Mouse (Mus musculus) midbrain, embryonic 14.5 days (tissue): Measurements from ENCODE around the gene Lrrc8d. TPM values are rescaled to one million over a fixed set of nuclear protein-coding genes. Genes with fewer than 3 reads are reported as not detected.

Experiments
- ATAC-seq: fragments of 200-750 bp; cut with Nextera tagmentation; 2 replicates; pipeline ENCODE4 v1.8.0; 2017; ENCODE audit warnings: moderate number of reproducible peaks, moderate library complexity; ENCODE audit not compliant: low FRiP score, low TSS enrichment
- DNase-seq: peaks from one replicate; pipeline ENCODE4 v3.0.0-alpha.2; 2015
- H3K27ac ChIP-seq: fragments of 300-500 bp; sonication (generic); replicated peaks from 2 replicates; pipeline ENCODE4 v1.5.1; 2014; ENCODE audit warnings: mild to moderate bottlenecking, low read depth, low read length, moderate library complexity
- H3K27me3 ChIP-seq: fragments of 300-500 bp; sonication (generic); 2 replicates; pipeline ENCODE4 v1.6.1; 2014; ENCODE audit warnings: low read length, control low read depth, mixed read lengths; ENCODE audit not compliant: control insufficient read depth, insufficient read depth
- H3K36me3 ChIP-seq: fragments of 300-500 bp; sonication (generic); 2 replicates; pipeline ENCODE4 v1.6.1; 2014; ENCODE audit warnings: low read length, control low read depth; ENCODE audit not compliant: control insufficient read depth, insufficient read depth
- H3K4me1 ChIP-seq: fragments of 300-500 bp; sonication (generic); 2 replicates; pipeline ENCODE4 v1.6.1; 2014; ENCODE audit warnings: mild to moderate bottlenecking, antibody characterized with exemption, low read length, control low read depth; ENCODE audit not compliant: control insufficient read depth, insufficient read depth
- H3K4me2 ChIP-seq: fragments of 300-500 bp; sonication (generic); 2 replicates; pipeline ENCODE4 v1.6.1; 2014; ENCODE audit warnings: mild to moderate bottlenecking, low read length, moderate library complexity
- H3K4me3 ChIP-seq: fragments of 300-500 bp; sonication (generic); replicated peaks from 2 replicates; pipeline ENCODE4 v1.5.1; 2014; ENCODE audit warnings: low read depth, low read length
- H3K9ac ChIP-seq: fragments of 300-500 bp; sonication (generic); replicated peaks from 2 replicates; pipeline ENCODE4 v1.6.1; 2014; ENCODE audit warnings: mild to moderate bottlenecking, low read length, moderate library complexity
- H3K9me3 ChIP-seq: fragments of 300-500 bp; sonication (generic); 2 replicates; pipeline ENCODE4 v1.6.1; 2016; ENCODE audit warnings: low read length, control low read depth, mixed read lengths; ENCODE audit not compliant: control insufficient read depth
- WGBS: fragments of 180-500 bp; shearing (Covaris S2); extraction: QIAGEN DNeasy Blood & Tissue Kit; methylation state at CpG from one replicate; pipeline ENCODE4 v1.1.7; 2014; 5-methylcytosine and 5-hydroxymethylcytosine counted together
- polyA plus RNA-seq: library from polyadenylated mRNA; unstranded; fragments of >200 nt; fragmentation: Nextera tagmentation; extraction: Ambion mirVana; gene quantifications from 2 replicates; pipeline ENCODE4 v1.2.1, GENCODE M21; 2014

Gene Lrrc8d
- polyA plus RNA-seq, 1 experiment from 2014 or later = 45.2 TPM

- ATAC-seq (no peak), DNase-seq (no peak)
- H3K9ac ChIP-seq = no peak overlapping the region
- no peaks in the 10 kb centered on the region for H3K36me3 ChIP-seq
- peaks cover 3% of the 10 kb centered on the region; the same call in 1 of the 2 replicates for H3K4me1 ChIP-seq
- no peak overlapping the region for H3K27ac ChIP-seq
- H3K9me3 ChIP-seq = no peaks in the 10 kb centered on the region
- H3K4me3 ChIP-seq = no peak overlapping the region
- no peak overlapping the region for H3K4me2 ChIP-seq
- H3K27me3 ChIP-seq = no peaks in the 10 kb centered on the region
- 93% methylated on average over 6 of the region's 6 CpGs for WGBS
Measured at GRCm38 (mm10) chr5:105696049-105696448, 3.7 kb upstream of the Lrrc8d start.

DNA sequence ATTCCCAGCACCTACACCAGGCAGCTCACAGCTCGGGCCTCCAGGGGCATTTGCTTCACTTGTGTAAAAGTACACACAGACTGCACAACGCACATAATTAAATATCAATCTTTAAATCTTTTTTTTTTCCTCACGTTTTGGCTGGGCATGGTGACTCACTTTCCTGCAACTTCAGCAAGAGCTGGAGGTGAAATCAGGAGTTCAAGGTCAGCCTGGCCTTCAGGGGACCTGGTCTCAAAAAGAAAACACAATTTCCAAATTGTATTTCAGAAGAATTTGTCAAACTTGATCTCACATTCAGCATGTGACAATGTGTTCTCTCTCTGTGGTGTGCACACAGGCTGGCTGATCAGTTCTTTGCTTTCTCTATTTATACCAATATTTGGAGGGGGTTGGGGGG is 1.9 kb upstream of the Lrrc8d start:
- no peak for ATAC-seq
- no peaks in the 10 kb centered on the region for H3K36me3 ChIP-seq
- WGBS = 88% methylated on average over 3 of the region's 3 CpGs

DNA sequence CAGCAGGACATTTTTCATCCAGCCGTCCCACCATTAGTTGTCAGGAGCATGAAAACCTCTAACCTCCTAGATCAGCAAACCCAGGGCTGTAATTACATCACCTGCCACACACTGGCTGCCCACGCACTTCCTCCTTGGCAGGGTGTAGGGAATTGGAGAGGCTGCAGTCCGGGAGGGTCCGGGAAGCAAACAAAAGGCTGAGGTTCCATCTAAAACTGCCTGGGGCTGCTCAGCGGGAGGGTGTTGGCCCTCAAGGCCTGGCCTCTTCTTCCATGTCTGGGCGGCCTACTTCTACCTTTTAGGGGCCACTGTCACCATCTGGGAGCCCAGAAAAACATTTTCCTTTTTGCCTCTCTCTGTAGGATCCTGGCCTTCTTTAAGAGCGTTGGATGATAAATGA is 1.1 kb upstream of the Lrrc8d start:
- DNase-seq (no peak), ATAC-seq (no peak)
- no peaks in the 10 kb centered on the region for H3K9me3 ChIP-seq
- H3K4me1 ChIP-seq = peaks cover 15% of the 10 kb centered on the region
- no peak overlapping the region for H3K9ac ChIP-seq
- H3K4me2 ChIP-seq = peak overlapping the region; percentile 80; the same call in 1 of the 2 replicates
- 15% methylated on average over 7 of the region's 7 CpGs for WGBS
- no peak overlapping the region for H3K4me3 ChIP-seq
- no peaks in the 10 kb centered on the region for H3K36me3 ChIP-seq
- H3K27me3 ChIP-seq = no peaks in the 10 kb centered on the region
- no peak overlapping the region for H3K27ac ChIP-seq

More for the DNA sequence above, 1.9 kb upstream of the Lrrc8d start:
- H3K27me3 ChIP-seq = no peaks in the 10 kb centered on the region
- H3K9me3 ChIP-seq = no peaks in the 10 kb centered on the region
- peaks cover 13% of the 10 kb centered on the region for H3K4me1 ChIP-seq
- H3K9ac ChIP-seq = no peak overlapping the region
- no peak overlapping the region for H3K4me3 ChIP-seq
- DNase-seq = no peak
- H3K27ac ChIP-seq = no peak overlapping the region
- no peak overlapping the region for H3K4me2 ChIP-seq

DNA sequence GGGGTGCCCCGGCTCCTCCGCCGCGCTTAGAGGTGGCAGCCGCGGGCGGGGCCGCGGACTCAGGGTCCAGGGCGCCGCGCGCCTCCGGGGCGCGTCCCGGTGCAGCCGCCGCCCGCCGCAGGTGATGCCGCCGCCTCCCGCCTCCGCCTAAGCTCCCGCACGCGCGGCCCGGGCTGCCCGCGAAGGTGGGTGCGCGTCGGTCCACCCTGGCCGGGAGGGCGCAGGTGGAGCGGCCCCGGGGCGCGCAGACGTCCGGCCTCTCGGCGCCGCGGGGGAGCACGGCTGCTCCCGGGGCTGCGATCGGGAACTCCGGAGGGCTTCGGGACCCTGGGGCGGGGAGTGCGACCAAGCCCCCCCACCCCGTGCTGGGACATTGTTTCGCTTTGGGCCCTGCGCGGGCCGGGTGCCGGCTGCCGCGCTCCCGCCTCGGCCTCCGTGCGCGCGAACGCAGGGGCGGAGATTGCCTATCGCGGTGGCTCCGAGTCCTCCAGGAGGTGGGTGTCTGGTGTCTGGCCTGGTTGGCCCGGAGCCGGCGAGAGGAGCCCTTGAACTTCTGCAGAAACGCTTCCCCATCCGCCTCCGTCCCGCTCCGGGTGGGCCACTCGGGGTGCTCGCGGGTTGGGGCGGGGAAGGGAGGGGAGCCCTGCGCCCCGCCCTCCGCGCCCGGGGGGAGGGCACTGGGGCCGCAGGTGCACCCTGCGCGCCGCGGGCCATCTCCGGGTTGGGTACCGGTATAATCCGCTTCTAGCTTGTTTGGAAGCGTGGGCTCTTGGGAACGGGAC is 492 bp downstream of the Lrrc8d start:
- H3K4me1 ChIP-seq = peaks cover 29% of the 10 kb centered on the region
- peak overlapping the region; percentile 92 for H3K4me3 ChIP-seq
- DNase-seq (peak; percentile 86), ATAC-seq (peak; percentile 79)
- peak overlapping the region; percentile 99 for H3K9ac ChIP-seq
- H3K36me3 ChIP-seq = no peaks in the 10 kb centered on the region
- WGBS = under 1% methylated on average over 96 of the region's 101 CpGs
- H3K27me3 ChIP-seq = no peaks in the 10 kb centered on the region
- H3K27ac ChIP-seq = peak overlapping the region; percentile 97
- H3K4me2 ChIP-seq = peak overlapping the region; percentile 80
- H3K9me3 ChIP-seq = no peaks in the 10 kb centered on the region

- peak overlapping the region; percentile 99; the same call in 1 of the 2 replicates for H3K9ac ChIP-seq
- 64% methylated on average over 9 of the region's 9 CpGs for WGBS
- peak overlapping the region; percentile 92 for H3K4me3 ChIP-seq
- no peak overlapping the region for H3K27ac ChIP-seq
- no peaks in the 10 kb centered on the region for H3K27me3 ChIP-seq
- H3K4me1 ChIP-seq = peaks cover 29% of the 10 kb centered on the region
- no peaks in the 10 kb centered on the region for H3K36me3 ChIP-seq
- no peak for DNase-seq
- H3K9me3 ChIP-seq = no peaks in the 10 kb centered on the region
- peak overlapping the region; percentile 80 for H3K4me2 ChIP-seq
- no peak for ATAC-seq
Measured at GRCm38 (mm10) chr5:105701326-105701725, 1.6 kb downstream of the Lrrc8d start.

- DNase-seq = no peak
- 90% methylated on average over 8 of the region's 8 CpGs for WGBS
- peak overlapping the region; percentile 80 for H3K4me2 ChIP-seq
- peaks cover 29% of the 10 kb centered on the region for H3K4me1 ChIP-seq
- H3K4me3 ChIP-seq = no peak overlapping the region
- H3K36me3 ChIP-seq = no peaks in the 10 kb centered on the region
- H3K9ac ChIP-seq = no peak overlapping the region
- H3K9me3 ChIP-seq = no peaks in the 10 kb centered on the region
- ATAC-seq = no peak
- H3K27me3 ChIP-seq = no peaks in the 10 kb centered on the region
- no peak overlapping the region for H3K27ac ChIP-seq
Measured at GRCm38 (mm10) chr5:105701844-105702243, 2.1 kb downstream of the Lrrc8d start.

DNA sequence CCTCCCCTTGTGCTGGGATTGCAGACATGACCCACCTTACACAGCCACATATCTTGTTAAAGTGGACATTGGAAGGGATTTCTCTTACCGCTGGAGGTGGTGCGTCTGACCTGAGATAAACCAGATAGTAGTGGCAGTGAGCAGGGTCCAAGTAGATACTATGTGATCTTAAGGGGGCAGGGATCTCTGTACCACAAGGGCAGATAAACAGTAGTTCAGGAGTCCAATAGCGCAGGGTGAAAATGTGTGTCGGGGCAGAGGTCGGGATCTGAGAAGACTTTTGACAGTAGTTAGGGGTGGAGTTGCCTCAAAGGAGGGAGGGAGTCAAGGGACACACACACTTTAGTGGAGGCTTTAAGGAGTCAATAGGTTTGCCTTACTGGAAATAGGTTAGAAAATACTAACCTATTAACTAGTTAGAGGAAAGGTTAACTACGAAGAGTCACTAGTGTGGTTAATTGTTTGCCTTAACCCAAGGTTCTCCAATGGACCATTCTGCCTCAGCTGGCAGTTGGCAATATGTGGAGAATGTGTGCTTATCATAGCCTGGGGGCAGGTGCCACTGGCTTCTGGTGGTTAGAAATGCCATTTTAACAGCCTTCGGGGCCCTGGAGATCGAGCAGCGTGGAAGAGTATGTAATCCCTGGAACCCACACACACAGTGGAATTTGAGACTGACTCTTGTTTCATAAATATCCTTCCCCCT is 3.0 kb downstream of the Lrrc8d start:
- DNase-seq = no peak
- H3K4me3 ChIP-seq = no peak overlapping the region
- no peaks in the 10 kb centered on the region for H3K36me3 ChIP-seq
- no peaks in the 10 kb centered on the region for H3K27me3 ChIP-seq
- WGBS = 80% methylated on average over 9 of the region's 9 CpGs
- no peak overlapping the region for H3K9ac ChIP-seq
- H3K27ac ChIP-seq = no peak overlapping the region
- H3K9me3 ChIP-seq = no peaks in the 10 kb centered on the region
- ATAC-seq = no peak
- peaks cover 29% of the 10 kb centered on the region for H3K4me1 ChIP-seq
- no peak overlapping the region for H3K4me2 ChIP-seq

DNA sequence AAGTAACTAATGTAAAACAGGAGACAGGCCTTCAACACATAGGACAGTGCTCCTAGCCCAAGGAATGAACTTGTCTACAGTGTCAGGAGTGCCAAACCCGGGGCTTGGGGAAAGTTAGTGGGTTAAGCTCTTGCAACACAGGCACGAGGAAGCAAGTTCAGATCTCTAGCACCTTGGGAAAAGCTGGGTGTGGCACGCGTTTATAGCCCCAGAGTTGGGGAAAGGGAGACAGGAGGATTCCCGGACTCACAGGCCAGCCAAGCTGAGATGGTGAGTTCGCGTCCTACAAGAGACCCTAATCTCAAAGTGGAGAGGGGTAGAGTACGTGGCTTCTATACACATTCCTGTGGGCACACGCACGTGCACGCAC is 3.5 kb downstream of the Lrrc8d start:
- Histone ChIP-seq H3K36me3 (no peaks in the 10 kb centered on the region), H3K4me2 (no peak overlapping the region), H3K9ac (no peak overlapping the region), H3K27me3 (no peaks in the 10 kb centered on the region), H3K4me3 (no peak overlapping the region), H3K4me1 (peaks cover 29% of the 10 kb centered on the region), H3K9me3 (no peaks in the 10 kb centered on the region), H3K27ac (no peak overlapping the region)
- DNase-seq (no peak), ATAC-seq (no peak)
- 94% methylated on average over 11 of the region's 11 CpGs for WGBS

DNA sequence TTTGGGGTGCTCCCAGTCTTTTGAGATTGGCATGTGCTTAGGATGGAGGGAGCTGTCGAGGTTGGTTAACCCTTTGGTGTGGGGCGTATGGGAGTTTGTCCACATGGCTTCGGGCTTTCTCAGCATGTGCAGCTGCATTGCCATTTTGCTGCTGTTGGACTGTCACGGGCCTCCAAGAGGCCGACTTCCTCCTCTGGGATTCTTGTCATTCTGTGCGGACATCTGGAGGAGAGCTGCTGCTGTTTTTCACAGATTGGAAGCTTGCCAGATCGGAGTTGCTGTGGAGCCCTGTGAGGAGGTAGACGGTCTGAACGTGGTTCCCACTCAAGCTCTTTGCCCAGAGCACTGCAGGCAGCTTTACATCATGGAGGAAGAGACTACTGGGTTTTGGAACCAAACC is 4.8 kb downstream of the Lrrc8d start:
- ATAC-seq (no peak), DNase-seq (peak; percentile 63)
- Histone ChIP-seq H3K9ac (no peak overlapping the region), H3K9me3 (no peaks in the 10 kb centered on the region), H3K4me3 (no peak overlapping the region), H3K27me3 (no peaks in the 10 kb centered on the region), H3K36me3 (no peaks in the 10 kb centered on the region), H3K4me1 (peaks cover 29% of the 10 kb centered on the region), H3K27ac (no peak overlapping the region), H3K4me2 (no peak overlapping the region)
- 50% methylated on average over 9 of the region's 9 CpGs for WGBS
